Mouse (Mus musculus) bone marrow macrophage, adult 2 months (primary cell): Measurements from ENCODE around the gene Polr2a. TPM values are rescaled to one million over a fixed set of nuclear protein-coding genes. Genes with fewer than 3 reads are reported as not detected.

Source experiments
- H3K27ac ChIP-seq: 2 replicates; pipeline ENCODE4 v1.5.1; 2012; ENCODE audit warnings: low read depth, low read length; ENCODE audit not compliant: insufficient read depth
- H3K4me1 ChIP-seq: 2 replicates; pipeline ENCODE4 v1.6.1; 2012; ENCODE audit warnings: low read length; ENCODE audit not compliant: control insufficient read depth, insufficient read depth
- H3K4me3 ChIP-seq: 2 replicates; pipeline ENCODE4 v1.5.1; 2012; ENCODE audit warnings: mild to moderate bottlenecking, low read length, moderate library complexity; ENCODE audit not compliant: insufficient read depth
- CTCF ChIP-seq: IDR thresholded peaks from 2 replicates; pipeline ENCODE4 v1.5.1; 2012; ENCODE audit warnings: low read depth, mild to moderate bottlenecking, low read length, moderate library complexity
- POLR2A ChIP-seq: IDR thresholded peaks from 2 replicates; pipeline ENCODE4 v1.6.1; 2012; ENCODE audit warnings: mild to moderate bottlenecking, low read depth, low read length, borderline replicate concordance
- polyA plus RNA-seq: library from polyadenylated mRNA; stranded (reverse); fragments of >200 nt; gene quantifications from 2 replicates; pipeline ENCODE4 v1.2.4, GENCODE M21; 2012; ENCODE audit not compliant: missing spikeins, insufficient read depth, insufficient read length

The Polr2a gene
- polyA plus RNA-seq, 1 experiment: 69.7 TPM

GRCm38 (mm10) chr11:69766872-69767624, 8.6 kb upstream of the Polr2a start:
- TF ChIP-seq POLR2A: no peak
- no peak for TF ChIP-seq CTCF
- peak overlapping the region; percentile 81 for H3K4me3 ChIP-seq
- H3K27ac ChIP-seq: no peak overlapping the region
- H3K4me1 ChIP-seq: peaks cover 16% of the 10 kb centered on the region

GRCm38 (mm10) chr11:69766126-69766609, 7.7 kb upstream of the Polr2a start:
- H3K27ac ChIP-seq: peak overlapping the region; percentile 43
- peak overlapping the region; percentile 81 for H3K4me3 ChIP-seq
- peaks cover 21% of the 10 kb centered on the region for H3K4me1 ChIP-seq
- no peak for TF ChIP-seq POLR2A
- no peak for TF ChIP-seq CTCF

GRCm38 (mm10) chr11:69765221-69766125, 7.0 kb upstream of the Polr2a start, which contains the start of gene Zbtb4:
TSS of gene Zbtb4 (plus strand) at chr11:69765912.
- Histone ChIP-seq H3K27ac (peak within 1 kb of the TSS; percentile 43), H3K4me1 (peaks cover 24% of the 10 kb centered on the region), H3K4me3 (peak within 1 kb of the TSS; percentile 81)
- no peak for TF ChIP-seq POLR2A
- TF ChIP-seq CTCF: no peak

- Histone ChIP-seq H3K27ac (no peak overlapping the region), H3K4me3 (no peak overlapping the region), H3K4me1 (peaks cover 32% of the 10 kb centered on the region)
- TF ChIP-seq CTCF (no peak), POLR2A (no peak)
Observed at GRCm38 (mm10) chr11:69763551-69763950, 5.1 kb upstream of the Polr2a start.

- TF ChIP-seq POLR2A: no peak
- no peak for TF ChIP-seq CTCF
- Histone ChIP-seq H3K4me1 (peaks cover 23% of the 10 kb centered on the region), H3K4me3 (no peak within 1 kb of the TSS), H3K27ac (no peak within 1 kb of the TSS)
Observed at GRCm38 (mm10) chr11:69761868-69762267, 3.4 kb upstream of the Polr2a start, which contains the start of gene Slc35g3. TSS of gene Slc35g3 (minus strand) at chr11:69761968.

GRCm38 (mm10) chr11:69760901-69761200, 2.4 kb upstream of the Polr2a start:
- Histone ChIP-seq H3K27ac (no peak overlapping the region), H3K4me1 (peaks cover 23% of the 10 kb centered on the region), H3K4me3 (no peak overlapping the region)
- TF ChIP-seq POLR2A (no peak), CTCF (no peak)

- no peak for TF ChIP-seq POLR2A
- Histone ChIP-seq H3K4me3 (no peak overlapping the region), H3K27ac (no peak overlapping the region), H3K4me1 (peaks cover 24% of the 10 kb centered on the region)
Observed at GRCm38 (mm10) chr11:69760160-69760900, 1.9 kb upstream of the Polr2a start.

- peak overlapping the region; percentile 83 for H3K4me3 ChIP-seq
- peaks cover 27% of the 10 kb centered on the region for H3K4me1 ChIP-seq
Observed at GRCm38 (mm10) chr11:69758971-69759721, 709 bp upstream of the Polr2a start.

GRCm38 (mm10) chr11:69758090-69758456, 364 bp downstream of the Polr2a start:
- peaks cover 30% of the 10 kb centered on the region for H3K4me1 ChIP-seq
- peak overlapping the region; percentile 94 for H3K27ac ChIP-seq
- H3K4me3 ChIP-seq: peak overlapping the region; percentile 69
- TF ChIP-seq CTCF: no peak

More at GRCm38 (mm10) chr11:69758971-69759721, 709 bp upstream of the Polr2a start:
- TF ChIP-seq CTCF (no peak), POLR2A (peak; percentile 84; the same call in 1 of the 2 replicates)
- H3K27ac ChIP-seq: peak overlapping the region; percentile 97
